Mouse (Mus musculus) ES-E14 (cell line): ENCODE measurements around the gene Gm1673.

Experiments
- CHD2 ChIP-seq: IDR thresholded peaks from 2 replicates; pipeline ENCODE4 v1.6.1; 2014; ENCODE audit warnings: mild to moderate bottlenecking, low read depth, low read length, inconsistent platforms
- HCFC1 ChIP-seq: IDR thresholded peaks from 2 replicates; pipeline ENCODE4 v1.6.1; 2012; ENCODE audit warnings: low read length, inconsistent platforms, borderline replicate concordance; ENCODE audit not compliant: insufficient read depth
- MAFK ChIP-seq: IDR thresholded peaks from 2 replicates; pipeline ENCODE4 v1.6.1; 2014; ENCODE audit warnings: mild to moderate bottlenecking, low read depth, low read length, inconsistent platforms; ENCODE audit not compliant: insufficient read depth

- TF ChIP-seq CHD2 (no peak), HCFC1 (no peak), MAFK (no peak)
Observed at GRCm38 (mm10) chr5:33982731-33983259, 438 bp upstream of the Gm1673 start.
